Mouse (Mus musculus) midbrain, embryonic 11.5 days (tissue): Measurements from ENCODE around the gene Lin54. TPM values are rescaled to one million over a fixed set of nuclear protein-coding genes. Genes with fewer than 3 reads are reported as not detected.
"Not testable (repeated sequence)": the region's sequence is repeated elsewhere in the genome, so short reads cannot be mapped to it uniquely, and the experiment has no call there.

ENCODE experiments used
- ATAC-seq: fragments of 200-750 bp; cut with Nextera tagmentation; 2 replicates; pipeline ENCODE4 v1.8.0; 2017; ENCODE audit warnings: moderate TSS enrichment, moderate library complexity; ENCODE audit not compliant: low FRiP score
- DNase-seq: peaks from one replicate; pipeline ENCODE4 v3.0.0; 2015; ENCODE audit warnings: low spot score; ENCODE audit errors: missing footprints
- H3K27ac ChIP-seq: fragments of 300-500 bp; sonication (generic); 2 replicates; pipeline ENCODE4 v1.5.1; 2014; ENCODE audit warnings: low read depth, low read length
- H3K27me3 ChIP-seq: fragments of 300-500 bp; sonication (generic); 2 replicates; pipeline ENCODE4 v1.6.1; 2014; ENCODE audit warnings: mild to moderate bottlenecking, low read length, moderate library complexity, mixed read lengths; ENCODE audit not compliant: control insufficient read depth, insufficient read depth
- H3K36me3 ChIP-seq: fragments of 300-500 bp; sonication (generic); 2 replicates; pipeline ENCODE4 v1.6.1; 2014; ENCODE audit warnings: mild to moderate bottlenecking, low read length, moderate library complexity, mixed read lengths; ENCODE audit not compliant: control insufficient read depth, insufficient read depth
- H3K4me1 ChIP-seq: fragments of 300-500 bp; sonication (generic); 2 replicates; pipeline ENCODE4 v1.6.1; 2014; ENCODE audit warnings: low read length; ENCODE audit not compliant: control insufficient read depth, insufficient read depth
- H3K4me2 ChIP-seq: fragments of 300-500 bp; sonication (generic); 2 replicates; pipeline ENCODE4 v1.6.1; 2014; ENCODE audit warnings: mild to moderate bottlenecking, moderate library complexity
- H3K4me3 ChIP-seq: fragments of 300-500 bp; sonication (generic); 2 replicates; pipeline ENCODE4 v1.5.1; 2014; ENCODE audit warnings: low read depth, low read length
- H3K9ac ChIP-seq: fragments of 300-500 bp; sonication (generic); 2 replicates; pipeline ENCODE4 v1.6.1; 2014; ENCODE audit warnings: low read length
- H3K9me3 ChIP-seq: fragments of 300-500 bp; sonication (generic); 2 replicates; pipeline ENCODE4 v1.6.1; 2016; ENCODE audit warnings: low read length; ENCODE audit not compliant: control insufficient read depth
- WGBS: fragments of 180-500 bp; shearing (Covaris S2); extraction: QIAGEN DNeasy Blood & Tissue Kit; methylation state at CpG from one replicate; pipeline ENCODE4 v1.1.7; 2014; 5-methylcytosine and 5-hydroxymethylcytosine counted together
- polyA plus RNA-seq: library from polyadenylated mRNA; unstranded; fragments of >200 nt; fragmentation: Nextera tagmentation; extraction: Ambion mirVana; gene quantifications from 2 replicates; pipeline ENCODE4 v1.2.1, GENCODE M21; 2014

The Lin54 gene
- polyA plus RNA-seq, 1 experiment from 2014 or later, result 18.7 TPM

DNA sequence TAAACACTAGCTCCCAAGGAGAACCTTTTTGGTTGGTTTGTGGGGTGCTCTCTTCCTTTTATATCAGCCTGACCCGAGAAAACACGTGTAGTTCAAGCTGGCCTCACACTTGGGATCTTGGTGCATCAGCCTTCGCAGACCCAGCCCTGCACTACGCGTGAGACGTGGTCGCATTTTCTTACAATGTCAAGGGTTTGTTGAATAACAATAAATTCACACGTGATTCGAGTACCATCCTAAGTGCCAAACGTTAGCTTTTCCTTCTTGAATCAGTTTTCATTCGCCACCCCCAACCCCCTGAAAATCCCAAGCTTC, 70.4 kb downstream of the Lin54 start:
- Histone ChIP-seq H3K9ac (peak overlapping the region; percentile 80), H3K9me3 (no peaks in the 10 kb centered on the region), H3K27ac (no peak overlapping the region; the same call in 1 of the 2 replicates), H3K4me1 (peaks cover 24% of the 10 kb centered on the region), H3K27me3 (no peaks in the 10 kb centered on the region), H3K36me3 (peaks cover 16% of the 10 kb centered on the region), H3K4me3 (peak overlapping the region; percentile 76), H3K4me2 (peak overlapping the region; percentile 96)
- ATAC-seq (peak; percentile 9; the same call in 1 of the 2 replicates), DNase-seq (no peak)
- WGBS, result 6% methylated on average over 11 of the region's 11 CpGs

DNA sequence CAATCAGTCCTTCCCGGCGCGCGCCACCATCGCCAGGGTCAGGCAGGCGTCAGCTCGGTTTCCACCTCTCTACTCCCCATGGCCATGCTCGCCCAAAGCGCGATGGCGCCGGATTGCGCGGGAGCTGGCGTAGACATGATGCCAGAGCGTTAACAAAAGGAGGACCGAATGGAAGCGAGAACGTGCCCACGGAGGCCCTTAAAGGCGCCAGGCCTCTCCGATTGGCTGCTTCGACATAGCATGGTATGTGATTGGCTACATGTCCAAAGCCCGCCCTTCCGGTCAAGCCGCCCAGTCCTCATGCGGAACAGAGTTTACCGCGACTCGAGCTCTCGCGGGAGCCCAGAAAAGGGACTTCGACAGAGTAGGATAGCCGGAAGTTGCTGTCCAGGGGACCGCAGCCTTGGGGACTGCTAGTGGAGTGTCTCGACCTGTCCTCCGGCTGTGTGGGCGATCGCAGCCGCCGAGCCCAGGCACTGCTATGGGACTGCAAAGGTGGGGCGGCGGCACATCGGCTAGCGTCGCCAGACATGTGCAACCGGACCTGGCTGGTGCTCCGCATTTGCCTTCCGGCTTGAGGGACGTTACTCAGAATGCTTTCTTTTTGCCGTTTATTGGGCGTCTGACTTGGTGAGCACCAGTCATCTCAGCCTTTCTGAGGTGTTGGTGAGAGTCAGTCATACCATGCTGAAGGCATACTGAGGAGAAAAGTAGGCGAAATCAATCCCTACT, 70.9 kb downstream of the Lin54 start:
- H3K27me3 ChIP-seq, result no peaks in the 10 kb centered on the region
- peak overlapping the region; percentile 95 for H3K9ac ChIP-seq
- under 1% methylated on average over 53 of the region's 53 CpGs for WGBS
- peak overlapping the region; percentile 96 for H3K4me2 ChIP-seq
- DNase-seq (peak; percentile 99), ATAC-seq (peak; percentile 100)
- peaks cover 28% of the 10 kb centered on the region for H3K4me1 ChIP-seq
- peak overlapping the region; percentile 61 for H3K27ac ChIP-seq
- peaks cover 18% of the 10 kb centered on the region for H3K36me3 ChIP-seq
- H3K9me3 ChIP-seq, result no peaks in the 10 kb centered on the region
- H3K4me3 ChIP-seq, result peak overlapping the region; percentile 76

DNA sequence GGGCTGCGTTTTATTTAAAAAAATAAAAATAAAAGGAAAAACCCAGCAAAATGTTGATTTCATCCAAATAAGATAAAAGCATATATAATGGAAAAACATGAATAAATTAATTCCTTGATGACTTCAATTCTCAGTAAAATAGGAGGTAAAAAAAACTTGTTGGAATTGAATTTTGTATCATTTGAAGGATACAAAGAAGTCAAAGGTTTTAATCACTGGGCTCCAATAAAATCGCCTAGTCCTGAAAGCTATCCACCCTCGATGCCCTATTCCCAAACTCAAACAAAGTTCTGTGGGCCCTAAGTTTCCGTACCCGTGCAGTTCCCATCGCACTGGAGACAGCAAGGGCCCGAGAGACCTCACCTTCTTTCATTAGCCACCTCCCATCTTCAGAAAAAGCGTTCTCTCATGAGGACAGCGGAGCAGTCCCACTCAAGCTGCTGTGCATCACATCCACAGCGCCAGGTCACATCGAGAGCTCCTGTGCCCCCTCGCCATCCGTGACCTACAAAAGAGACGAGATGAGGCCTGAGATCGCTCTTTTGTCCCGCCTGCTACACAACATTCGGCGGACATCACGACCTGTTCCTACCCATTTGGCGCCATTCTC, 71.6 kb downstream of the Lin54 start:
- peak overlapping the region; percentile 61 for H3K27ac ChIP-seq
- WGBS, result under 1% methylated on average over 20 of the region's 20 CpGs
- H3K9ac ChIP-seq, result peak overlapping the region; percentile 95
- peak overlapping the region; percentile 96 for H3K4me2 ChIP-seq
- H3K36me3 ChIP-seq, result peaks cover 18% of the 10 kb centered on the region
- DNase-seq, result no peak
- no peaks in the 10 kb centered on the region for H3K9me3 ChIP-seq
- H3K27me3 ChIP-seq, result no peaks in the 10 kb centered on the region
- ATAC-seq, result peak; percentile 41; the same call in 1 of the 2 replicates
- H3K4me3 ChIP-seq, result peak overlapping the region; percentile 76
- H3K4me1 ChIP-seq, result peaks cover 34% of the 10 kb centered on the region

DNA sequence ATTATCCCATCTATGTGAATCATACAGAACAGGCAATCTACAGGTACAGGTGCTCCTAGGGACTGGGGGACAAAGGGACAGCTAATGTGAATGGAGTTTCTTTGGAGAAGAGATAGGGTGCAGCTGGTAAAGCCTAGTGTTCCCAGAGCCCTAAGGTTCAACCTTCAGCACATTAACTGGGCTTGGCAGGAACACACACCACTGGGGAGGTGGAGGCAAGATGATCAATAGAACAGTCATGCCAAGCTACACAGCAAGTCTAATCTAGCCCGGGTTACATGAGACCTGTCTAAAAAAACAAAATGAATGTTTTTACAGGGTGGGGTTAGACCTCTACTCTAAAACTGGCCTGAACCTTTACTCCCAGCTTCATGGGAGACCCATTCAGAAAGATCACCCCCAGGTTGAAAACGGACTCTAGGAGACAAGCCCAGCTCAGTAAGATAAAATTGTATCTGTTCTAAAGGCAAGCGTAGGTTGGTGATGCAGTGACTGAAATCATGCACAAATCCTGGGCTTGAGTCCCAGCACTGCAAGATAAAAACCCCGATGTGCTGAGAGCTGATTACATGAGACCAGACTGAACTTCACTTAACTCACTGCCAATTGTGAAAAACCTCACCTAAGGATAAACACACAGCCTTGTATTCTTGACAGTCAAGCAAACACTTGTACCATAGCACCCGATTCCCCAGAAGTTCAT, 72.3 kb downstream of the Lin54 start:
- Histone ChIP-seq H3K4me2 (peak overlapping the region; percentile 96), H3K27ac (no peak overlapping the region), H3K9me3 (no peaks in the 10 kb centered on the region), H3K9ac (peak overlapping the region; percentile 95), H3K27me3 (no peaks in the 10 kb centered on the region), H3K4me1 (peaks cover 34% of the 10 kb centered on the region), H3K36me3 (peaks cover 20% of the 10 kb centered on the region), H3K4me3 (peak overlapping the region; percentile 76)
- DNase-seq (peak; percentile 88), ATAC-seq (no peak)
- 21% methylated on average over 5 of the region's 5 CpGs for WGBS

DNA sequence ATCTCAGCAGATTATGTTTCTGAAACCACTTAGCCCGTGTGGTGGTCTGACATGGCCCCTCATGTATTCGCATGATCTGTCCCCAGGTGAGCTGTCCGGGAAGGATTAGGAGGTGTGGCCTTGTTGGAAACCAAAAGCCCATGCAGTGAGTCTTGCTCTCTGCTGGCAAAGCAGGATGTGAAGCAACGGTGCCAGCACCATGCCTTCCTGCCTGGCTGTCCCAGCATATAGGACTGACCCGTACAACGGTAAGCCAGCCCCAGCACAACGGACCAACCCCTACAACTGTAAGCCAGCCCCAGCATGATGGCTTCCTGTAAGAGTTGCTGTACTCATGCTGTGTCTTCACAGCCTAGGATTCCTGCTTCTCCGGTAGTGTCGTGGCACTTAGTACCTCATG, 73.2 kb downstream of the Lin54 start:
- Histone ChIP-seq H3K4me2 (peak overlapping the region; percentile 96), H3K36me3 (peaks cover 28% of the 10 kb centered on the region), H3K4me3 (peak overlapping the region; percentile 76), H3K9ac (peak overlapping the region; percentile 95), H3K27ac (no peak overlapping the region), H3K4me1 (peaks cover 34% of the 10 kb centered on the region), H3K27me3 (no peaks in the 10 kb centered on the region), H3K9me3 (no peaks in the 10 kb centered on the region)
- ATAC-seq, result no peak
- DNase-seq, result no peak
- 67% methylated on average over 9 of the region's 9 CpGs for WGBS

DNA sequence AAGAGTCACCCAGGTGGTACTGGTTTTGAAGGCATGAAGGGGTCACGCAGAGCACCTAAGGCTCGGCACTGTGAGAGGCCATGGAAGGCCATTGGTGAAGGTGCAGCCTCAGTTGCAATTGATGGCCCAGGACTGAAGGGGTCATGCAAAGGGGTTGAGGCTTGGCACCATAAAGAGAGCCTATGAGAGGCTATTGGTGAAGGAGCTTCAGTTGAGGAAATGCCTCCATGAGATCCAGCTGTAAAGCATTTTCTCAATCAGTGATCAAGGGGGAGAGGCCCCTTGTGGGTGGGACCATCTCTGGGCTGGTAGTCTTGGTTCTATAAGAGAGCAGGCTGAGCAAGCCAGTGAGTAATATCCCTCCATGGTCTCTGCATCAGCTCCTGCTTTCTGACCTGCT, 74.6 kb downstream of the Lin54 start:
- H3K9ac ChIP-seq, H3K27ac ChIP-seq, H3K27me3 ChIP-seq, H3K4me3 ChIP-seq, H3K9me3 ChIP-seq, ATAC-seq, H3K4me2 ChIP-seq: not testable (repeated sequence)
- peaks cover 37% of the 10 kb centered on the region for H3K36me3 ChIP-seq
- 95% methylated on average over 2 of the region's 2 CpGs for WGBS
- DNase-seq, result peak; percentile 73
- H3K4me1 ChIP-seq, result peaks cover 34% of the 10 kb centered on the region

DNA sequence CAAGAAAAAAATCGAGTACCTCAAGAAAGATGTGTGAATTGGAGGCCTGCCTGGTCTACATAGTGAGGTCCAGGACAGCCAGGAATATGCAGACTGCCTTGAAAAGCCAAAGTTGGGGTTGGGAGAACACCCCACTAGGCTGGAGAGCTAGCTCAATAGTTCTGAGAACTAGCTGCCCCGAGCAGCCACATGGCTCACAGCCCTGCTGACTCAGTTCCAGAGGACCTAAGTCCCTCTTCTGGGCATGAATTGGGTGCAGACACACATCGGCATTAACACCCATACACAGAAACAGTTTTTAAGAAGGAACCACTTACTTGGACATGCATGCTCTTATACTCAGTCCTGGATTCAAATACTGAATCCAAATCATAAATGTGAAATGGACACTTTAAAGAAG, 76.2 kb downstream of the Lin54 start:
- DNase-seq (peak; percentile 56), ATAC-seq (no peak)
- Histone ChIP-seq H3K36me3 (peaks cover 38% of the 10 kb centered on the region), H3K27ac (no peak overlapping the region), H3K4me2 (no peak overlapping the region), H3K27me3 (no peaks in the 10 kb centered on the region), H3K9ac (no peak overlapping the region; the same call in 1 of the 2 replicates), H3K4me1 (peaks cover 30% of the 10 kb centered on the region), H3K9me3 (no peaks in the 10 kb centered on the region), H3K4me3 (no peak overlapping the region)
- WGBS, result 90% methylated on average over 3 of the region's 3 CpGs

DNA sequence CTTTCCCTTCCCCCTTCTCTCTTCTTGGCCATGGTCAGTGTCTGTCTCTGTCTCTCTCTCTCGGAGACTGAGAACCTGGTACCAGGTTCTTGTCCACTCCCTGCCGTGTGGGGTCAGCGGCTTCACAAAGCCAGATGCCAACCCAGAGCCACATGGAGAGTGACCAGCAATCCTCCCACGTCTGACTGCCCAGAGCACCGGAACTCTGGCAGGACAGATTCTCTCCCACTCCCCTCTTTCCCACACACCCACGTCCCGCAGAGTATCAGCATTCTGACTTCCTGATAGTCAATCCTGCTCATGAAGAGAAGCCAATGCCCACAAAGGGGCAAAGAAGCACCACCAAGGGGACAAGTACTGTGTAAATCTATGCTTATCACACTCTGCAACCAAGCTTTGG, 76.8 kb downstream of the Lin54 start:
- Histone ChIP-seq H3K4me2 (no peak overlapping the region), H3K36me3 (peaks cover 41% of the 10 kb centered on the region), H3K4me3 (no peak overlapping the region)

DNA sequence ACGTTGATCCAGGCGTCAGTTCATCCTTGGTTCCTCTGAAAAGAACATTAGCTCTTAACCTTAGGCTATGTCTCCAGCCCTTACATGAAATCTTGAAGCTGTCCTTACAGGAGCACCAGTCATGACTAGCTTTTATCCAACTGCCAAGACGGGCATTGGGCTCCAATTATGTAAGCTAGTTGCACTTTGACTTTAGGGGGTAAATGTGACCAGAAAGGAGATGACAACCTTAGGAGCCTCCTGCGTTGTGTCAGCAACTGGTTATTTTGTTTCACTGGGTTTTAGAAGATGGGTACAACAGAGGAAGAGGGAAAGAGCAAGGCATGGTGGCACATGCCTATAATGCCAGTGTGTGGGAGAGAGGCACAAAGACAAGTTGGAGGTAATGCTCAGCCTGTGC, 81.6 kb downstream of the Lin54 start:
- no peak overlapping the region for H3K4me2 ChIP-seq
- 69% methylated on average over 4 of the region's 4 CpGs for WGBS
- no peaks in the 10 kb centered on the region for H3K27me3 ChIP-seq
- no peak overlapping the region for H3K4me3 ChIP-seq
- no peak for DNase-seq
- peaks cover 9% of the 10 kb centered on the region for H3K4me1 ChIP-seq
- H3K9me3 ChIP-seq, result no peaks in the 10 kb centered on the region
- peaks cover 23% of the 10 kb centered on the region for H3K36me3 ChIP-seq
- H3K9ac ChIP-seq, result no peak overlapping the region
- no peak overlapping the region for H3K27ac ChIP-seq
- ATAC-seq, result no peak

More for the DNA sequence above, 76.8 kb downstream of the Lin54 start:
- Histone ChIP-seq H3K27me3 (no peaks in the 10 kb centered on the region), H3K27ac (no peak overlapping the region), H3K9me3 (no peaks in the 10 kb centered on the region), H3K9ac (no peak overlapping the region), H3K4me1 (peaks cover 30% of the 10 kb centered on the region)
- WGBS, result 79% methylated on average over 7 of the region's 7 CpGs
- no peak for ATAC-seq
- DNase-seq, result no peak
